Mouse (Mus musculus) ES-Bruce4 (cell line): ENCODE measurements around the gene Ccdc144b. TPM values are rescaled to one million over a fixed set of nuclear protein-coding genes. Genes with fewer than 3 reads are reported as not detected.
A peak's percentile ranks its signal among the peaks of the same experiment; 100 is the strongest.

Experiments used
- H3K27ac ChIP-seq: 2 replicates; pipeline ENCODE4 v1.5.1; 2012; ENCODE audit warnings: low read length, inconsistent platforms; ENCODE audit not compliant: insufficient read depth
- H3K27me3 ChIP-seq: 2 replicates; pipeline ENCODE4 v1.6.1; 2012; ENCODE audit warnings: mild to moderate bottlenecking, low read length, inconsistent platforms; ENCODE audit not compliant: control insufficient read depth, poor library complexity, insufficient read depth, severe bottlenecking
- H3K36me3 ChIP-seq: 2 replicates; pipeline ENCODE4 v1.6.1; 2012; ENCODE audit warnings: inconsistent platforms, mild to moderate bottlenecking, low read length, moderate library complexity; ENCODE audit not compliant: control insufficient read depth, poor library complexity, insufficient read depth, severe bottlenecking
- H3K4me1 ChIP-seq: one replicate; pipeline ENCODE4 v1.8.1; 2011; ENCODE audit warnings: low read length; ENCODE audit not compliant: control insufficient read depth, insufficient read depth
- H3K4me3 ChIP-seq: 2 replicates; pipeline ENCODE4 v1.5.1; 2011; ENCODE audit warnings: low read depth, mild to moderate bottlenecking, low read length
- H3K9ac ChIP-seq: 2 replicates; pipeline ENCODE4 v1.6.1; 2012; ENCODE audit warnings: low read depth, mild to moderate bottlenecking, inconsistent platforms; ENCODE audit not compliant: poor library complexity, severe bottlenecking
- H3K9me3 ChIP-seq: replicated peaks from 2 replicates; pipeline ENCODE4 v1.6.1; 2012; ENCODE audit warnings: mild to moderate bottlenecking, low read length, inconsistent platforms; ENCODE audit not compliant: control insufficient read depth, poor library complexity, insufficient read depth, severe bottlenecking
- CTCF ChIP-seq: IDR thresholded peaks from one replicate; pipeline ENCODE4 v1.8.1; 2011; ENCODE audit warnings: low read depth, low read length
- EP300 ChIP-seq: IDR thresholded peaks from 2 replicates; pipeline ENCODE4 v1.6.1; 2011; ENCODE audit warnings: low read depth, low read length; ENCODE audit not compliant: insufficient read depth
- POLR2A ChIP-seq: IDR thresholded peaks from one replicate; pipeline ENCODE4 v1.8.1; 2011; ENCODE audit warnings: low read length; ENCODE audit not compliant: insufficient read depth
- polyA plus RNA-seq: library from polyadenylated mRNA; stranded (reverse); fragments of >200 nt; gene quantifications from 2 replicates; pipeline ENCODE4 v1.2.4, GENCODE M21; 2011; ENCODE audit warnings: low read depth; ENCODE audit not compliant: missing spikeins, insufficient read depth, insufficient read length

Gene Ccdc144b
- polyA plus RNA-seq, 1 experiment = not detected

- H3K27ac ChIP-seq = no peak overlapping the region
- H3K4me3 ChIP-seq = no peak overlapping the region
- H3K9ac ChIP-seq = no peak overlapping the region
- TF ChIP-seq POLR2A (no peak), CTCF (peak; percentile 43), EP300 (no peak)
- no peaks in the 10 kb centered on the region for H3K27me3 ChIP-seq
- H3K36me3 ChIP-seq = no peaks in the 10 kb centered on the region
- peaks cover 1% of the 10 kb centered on the region for H3K4me1 ChIP-seq
- H3K9me3 ChIP-seq = no peaks in the 10 kb centered on the region
Measured at GRCm38 (mm10) chr3:36060096-36060850, 6.9 kb upstream of the Ccdc144b start.

- no peak for TF ChIP-seq EP300
- TF ChIP-seq CTCF = no peak
- no peak for TF ChIP-seq POLR2A
- no peak overlapping the region for H3K4me3 ChIP-seq
- no peak overlapping the region for H3K27ac ChIP-seq
- no peaks in the 10 kb centered on the region for H3K36me3 ChIP-seq
- no peaks in the 10 kb centered on the region for H3K27me3 ChIP-seq
- H3K4me1 ChIP-seq = no peaks in the 10 kb centered on the region
- H3K9ac ChIP-seq = no peak overlapping the region
- no peaks in the 10 kb centered on the region for H3K9me3 ChIP-seq
Measured at GRCm38 (mm10) chr3:36049106-36049505, 4.2 kb downstream of the Ccdc144b start.

- TF ChIP-seq EP300 (no peak), POLR2A (no peak), CTCF (no peak)
- H3K4me1 ChIP-seq = no peaks in the 10 kb centered on the region
Measured at GRCm38 (mm10) chr3:36045086-36045485, 8.3 kb downstream of the Ccdc144b start.

GRCm38 (mm10) chr3:36044520-36044919 lies 8.8 kb downstream of the Ccdc144b start:
- TF ChIP-seq CTCF (no peak), EP300 (no peak), POLR2A (no peak)
- Histone ChIP-seq H3K4me3 (no peak overlapping the region), H3K27me3 (no peaks in the 10 kb centered on the region), H3K36me3 (no peaks in the 10 kb centered on the region), H3K4me1 (no peaks in the 10 kb centered on the region), H3K9ac (no peak overlapping the region), H3K9me3 (no peaks in the 10 kb centered on the region), H3K27ac (no peak overlapping the region)

More at GRCm38 (mm10) chr3:36045086-36045485, 8.3 kb downstream of the Ccdc144b start:
- H3K36me3 ChIP-seq = no peaks in the 10 kb centered on the region
- H3K27ac ChIP-seq = no peak overlapping the region
- H3K9ac ChIP-seq = no peak overlapping the region
- H3K27me3 ChIP-seq = no peaks in the 10 kb centered on the region
- no peaks in the 10 kb centered on the region for H3K9me3 ChIP-seq
- no peak overlapping the region for H3K4me3 ChIP-seq

- no peaks in the 10 kb centered on the region for H3K9me3 ChIP-seq
- H3K9ac ChIP-seq = no peak overlapping the region
- no peak overlapping the region for H3K27ac ChIP-seq
- H3K4me3 ChIP-seq = no peak overlapping the region
- no peaks in the 10 kb centered on the region for H3K27me3 ChIP-seq
- TF ChIP-seq POLR2A (no peak), EP300 (no peak)
- H3K4me1 ChIP-seq = no peaks in the 10 kb centered on the region
- no peaks in the 10 kb centered on the region for H3K36me3 ChIP-seq
Measured at GRCm38 (mm10) chr3:36031740-36032510, 21.4 kb downstream of the Ccdc144b start.

GRCm38 (mm10) chr3:36029993-36030392 lies 23.4 kb downstream of the Ccdc144b start:
- H3K4me3 ChIP-seq = no peak overlapping the region
- H3K36me3 ChIP-seq = no peaks in the 10 kb centered on the region
- no peaks in the 10 kb centered on the region for H3K27me3 ChIP-seq
- H3K4me1 ChIP-seq = no peaks in the 10 kb centered on the region
- H3K9me3 ChIP-seq = no peaks in the 10 kb centered on the region
- H3K27ac ChIP-seq = no peak overlapping the region
- TF ChIP-seq CTCF = no peak
- TF ChIP-seq POLR2A = no peak
- no peak for TF ChIP-seq EP300
- no peak overlapping the region for H3K9ac ChIP-seq
